Mouse (Mus musculus): ENCODE measurements around the gene Cdc6. TPM values are rescaled to one million over a fixed set of nuclear protein-coding genes. Genes with fewer than 3 reads are reported as not detected.
"Not testable (repeated sequence)": the region's sequence is repeated elsewhere in the genome, so short reads cannot be mapped to it uniquely, and the experiment has no call there.

The Cdc6 gene
- polyA plus RNA-seq, 1 experiment = 0.65 TPM

- peaks cover 53% of the 10 kb centered on the region for H3K4me1 ChIP-seq (ENCODE audit: control insufficient read depth, insufficient read depth, insufficient read length, low read length)
- no peak overlapping the region for H3K27ac ChIP-seq (ENCODE audit: insufficient read depth, low read depth, low read length)
Observed at GRCm38 (mm10) chr11:98930773-98931512, 23.3 kb downstream of the Cdc6 start.

DNA sequence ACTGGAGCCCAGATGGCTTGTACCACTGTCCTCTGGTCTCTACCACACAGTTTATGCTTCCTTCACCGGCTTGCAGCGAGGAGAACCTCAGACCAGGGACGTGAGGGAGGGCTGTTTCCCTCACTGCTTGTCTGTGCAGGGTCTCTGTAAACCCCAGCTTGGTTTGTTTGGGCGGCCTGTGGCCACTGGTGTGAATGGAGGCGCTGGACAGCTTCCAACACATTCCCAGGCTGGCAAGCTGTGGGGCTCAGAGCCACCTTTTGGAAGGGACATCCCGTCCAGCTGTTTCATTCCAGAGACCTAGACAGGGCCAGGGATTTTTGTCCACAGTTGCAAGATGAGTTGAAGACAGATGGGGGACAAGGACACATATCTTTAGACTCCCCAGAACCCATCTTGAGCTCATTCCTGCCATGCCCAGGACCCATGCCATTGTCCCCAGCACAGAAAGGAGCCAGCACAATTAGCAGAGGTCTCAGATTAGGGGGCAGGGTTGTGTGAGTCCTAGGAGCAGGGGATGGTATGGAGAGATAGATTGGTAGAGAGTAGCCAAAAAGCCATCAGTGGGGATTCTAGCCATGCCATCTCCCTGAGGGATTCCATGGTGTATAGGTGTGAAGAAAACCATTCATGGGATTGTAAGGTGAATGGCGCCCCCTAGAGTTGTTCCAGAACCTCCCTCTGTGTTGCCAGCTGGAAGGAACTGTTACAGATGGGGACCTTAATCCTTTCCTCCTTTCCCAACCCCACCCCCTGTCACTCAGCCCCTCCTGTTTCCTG is 24.1 kb downstream of the Cdc6 start:
- Histone ChIP-seq H3K27me3 (ENCODE audit: control insufficient read depth, insufficient read depth, low read length) (no peaks in the 10 kb centered on the region), H3K4me1 (ENCODE audit: control insufficient read depth, insufficient read depth, insufficient read length, low read length) (peaks cover 52% of the 10 kb centered on the region), H3K36me3 (ENCODE audit: control insufficient read depth, insufficient read depth, low read length) (no peaks in the 10 kb centered on the region), H3K27ac (ENCODE audit: insufficient read depth, low read depth, low read length) (no peak overlapping the region), H3K4me3 (ENCODE audit: low read depth, low read length) (no peak overlapping the region)
- 57% methylated on average over 7 of the region's 7 CpGs for WGBS
- TF ChIP-seq POLR2A (IDR thresholded peaks at IDR 0.05; ENCODE audit: low read depth, low read length) (no peak), CTCF (IDR thresholded peaks at IDR 0.05; ENCODE audit: extremely low read depth, insufficient read length, insufficient replicate concordance, low read depth, low read length) (no peak)

More at GRCm38 (mm10) chr11:98930773-98931512, 23.3 kb downstream of the Cdc6 start:
- Histone ChIP-seq H3K36me3 (ENCODE audit: control insufficient read depth, insufficient read depth, low read length) (no peaks in the 10 kb centered on the region), H3K4me3 (ENCODE audit: low read depth, low read length) (no peak overlapping the region), H3K27me3 (ENCODE audit: control insufficient read depth, insufficient read depth, low read length) (no peaks in the 10 kb centered on the region)
- 45% methylated on average over 10 of the region's 10 CpGs for WGBS
- TF ChIP-seq CTCF (IDR thresholded peaks at IDR 0.05; ENCODE audit: extremely low read depth, insufficient read length, insufficient replicate concordance, low read depth, low read length) = no peak
- TF ChIP-seq POLR2A (IDR thresholded peaks at IDR 0.05; ENCODE audit: low read depth, low read length) = no peak

DNA sequence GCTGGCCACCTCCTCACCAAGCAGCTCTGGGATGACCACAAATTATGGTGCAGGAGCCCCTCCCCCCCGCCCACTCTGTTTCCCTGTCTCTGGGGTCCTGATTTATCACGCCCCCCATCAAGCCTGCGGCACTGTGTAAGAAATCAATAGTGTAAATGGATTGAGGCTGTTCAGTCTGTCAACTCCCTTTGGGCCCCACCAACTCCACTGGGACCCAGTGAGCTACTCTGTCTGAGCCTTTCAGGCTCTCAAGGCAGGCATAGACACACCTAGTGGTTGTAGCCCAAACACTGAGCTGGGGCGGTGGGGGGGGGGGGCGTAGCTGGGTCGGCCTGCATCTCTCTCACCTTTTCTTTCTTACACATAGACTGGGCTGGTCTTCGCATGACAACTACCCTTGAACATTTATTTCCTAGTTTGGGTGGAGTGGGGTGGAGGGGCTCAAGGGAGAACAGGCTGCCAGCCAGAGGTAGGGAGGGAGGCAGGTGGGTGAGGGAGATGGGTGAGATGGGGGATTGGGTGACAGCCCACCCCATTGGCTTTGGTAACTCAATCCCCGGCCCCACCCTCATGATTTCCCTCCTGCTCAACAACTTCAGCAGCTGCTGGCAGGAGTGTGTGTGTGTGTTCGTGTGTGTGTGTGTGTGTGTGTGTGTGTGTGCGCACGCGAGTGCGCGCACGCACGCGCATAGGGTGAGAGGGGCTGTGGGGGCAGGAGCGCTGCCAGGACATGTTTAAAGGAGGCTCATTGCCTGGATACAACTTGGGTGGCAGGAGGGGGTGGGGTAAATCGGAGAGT is 24.9 kb downstream of the Cdc6 start:
- no peaks in the 10 kb centered on the region for H3K36me3 ChIP-seq (ENCODE audit: control insufficient read depth, insufficient read depth, low read length)
- H3K27me3 ChIP-seq (ENCODE audit: control insufficient read depth, insufficient read depth, low read length) = no peaks in the 10 kb centered on the region
- 58% methylated on average over 19 of the region's 19 CpGs for WGBS
- H3K4me1 ChIP-seq (ENCODE audit: control insufficient read depth, insufficient read depth, insufficient read length, low read length) = peaks cover 50% of the 10 kb centered on the region
- TF ChIP-seq POLR2A (IDR thresholded peaks at IDR 0.05; ENCODE audit: low read depth, low read length) = no peak
- no peak overlapping the region for H3K27ac ChIP-seq (ENCODE audit: insufficient read depth, low read depth, low read length)
- no peak overlapping the region for H3K4me3 ChIP-seq (ENCODE audit: low read depth, low read length)

DNA sequence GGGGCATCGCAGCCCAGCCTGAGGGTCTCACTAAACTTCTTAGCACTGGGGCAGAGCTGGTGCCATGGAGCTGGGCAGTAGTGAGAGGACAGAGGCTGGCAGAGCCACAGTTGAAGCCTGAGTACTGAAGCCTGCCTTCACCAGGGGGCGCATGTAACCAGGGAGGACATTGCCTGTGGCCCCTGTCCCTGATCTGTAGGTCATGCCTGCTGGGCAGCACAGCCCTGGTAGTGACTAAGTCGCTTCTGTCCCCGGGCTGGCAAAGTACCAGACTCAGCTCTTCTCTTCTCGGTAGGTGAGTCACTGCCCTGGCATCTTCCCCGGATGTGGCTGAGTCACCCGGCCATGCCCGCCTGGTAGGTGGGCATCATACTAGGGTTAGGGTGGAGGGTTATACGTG is 25.6 kb downstream of the Cdc6 start:
- Histone ChIP-seq H3K27me3 (ENCODE audit: control insufficient read depth, insufficient read depth, low read length) (no peaks in the 10 kb centered on the region), H3K36me3 (ENCODE audit: control insufficient read depth, insufficient read depth, low read length) (no peaks in the 10 kb centered on the region), H3K4me3 (ENCODE audit: low read depth, low read length) (no peak overlapping the region), H3K27ac (ENCODE audit: insufficient read depth, low read depth, low read length) (no peak overlapping the region; the same call in 1 of the 2 replicates), H3K4me1 (ENCODE audit: control insufficient read depth, insufficient read depth, insufficient read length, low read length) (peaks cover 46% of the 10 kb centered on the region)
- TF ChIP-seq POLR2A (IDR thresholded peaks at IDR 0.05; ENCODE audit: low read depth, low read length) = no peak
- TF ChIP-seq CTCF (IDR thresholded peaks at IDR 0.05; ENCODE audit: extremely low read depth, insufficient read length, insufficient replicate concordance, low read depth, low read length) = peak; percentile 50; the same call in 1 of the 2 replicates
- 13% methylated on average over 9 of the region's 9 CpGs for WGBS

DNA sequence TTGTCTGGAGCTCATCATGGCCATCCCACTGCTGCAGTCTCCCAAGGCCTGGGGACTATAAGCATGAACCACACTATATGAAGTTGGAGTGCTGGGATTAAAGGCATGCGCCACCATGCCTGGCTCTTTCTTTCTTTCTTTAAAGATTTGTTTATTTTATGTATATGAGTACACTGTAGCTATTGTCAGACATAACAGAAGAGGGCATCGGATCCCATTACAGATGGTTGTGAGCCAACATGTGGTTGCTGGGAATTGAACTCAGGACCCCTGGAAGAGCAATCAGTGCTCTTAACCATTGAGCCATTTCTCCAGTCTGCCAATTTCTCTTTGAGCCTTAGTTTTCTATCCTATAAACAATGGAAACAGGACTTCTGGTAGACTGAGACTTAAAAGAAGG is 26.2 kb downstream of the Cdc6 start:
- not testable (repeated sequence) for H3K4me3 ChIP-seq (ENCODE audit: low read depth, low read length); H3K36me3 ChIP-seq (ENCODE audit: control insufficient read depth, insufficient read depth, low read length); H3K27ac ChIP-seq (ENCODE audit: insufficient read depth, low read depth, low read length); H3K27me3 ChIP-seq (ENCODE audit: control insufficient read depth, insufficient read depth, low read length)
- peaks cover 46% of the 10 kb centered on the region for H3K4me1 ChIP-seq (ENCODE audit: control insufficient read depth, insufficient read depth, insufficient read length, low read length)
- WGBS = 90% methylated on average over 2 of the region's 2 CpGs

DNA sequence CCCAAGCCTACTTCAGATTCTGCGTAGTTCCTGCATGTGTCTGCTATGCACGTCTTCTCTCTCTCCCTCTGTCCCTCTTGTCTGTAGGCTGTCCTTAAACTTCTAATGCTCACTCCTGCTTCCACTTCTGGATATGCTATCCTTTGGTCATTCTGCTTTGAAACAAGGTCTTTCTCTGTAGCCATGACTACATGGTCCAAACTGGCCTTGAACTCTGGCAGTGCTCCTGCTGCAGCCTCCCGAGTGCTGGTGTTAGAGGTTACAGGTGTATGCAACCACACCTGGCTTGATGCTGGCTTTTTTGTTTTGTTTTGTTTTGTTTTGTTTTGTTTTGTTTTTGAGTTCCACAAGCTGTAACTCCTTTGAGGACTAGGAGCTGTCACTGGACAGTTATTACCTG is 26.8 kb downstream of the Cdc6 start:
- Histone ChIP-seq H3K4me3 (ENCODE audit: low read depth, low read length) (no peak overlapping the region), H3K27ac (ENCODE audit: insufficient read depth, low read depth, low read length) (peak overlapping the region; percentile 98; the same call in 1 of the 2 replicates), H3K4me1 (ENCODE audit: control insufficient read depth, insufficient read depth, insufficient read length, low read length) (peaks cover 48% of the 10 kb centered on the region), H3K36me3 (ENCODE audit: control insufficient read depth, insufficient read depth, low read length) (no peaks in the 10 kb centered on the region), H3K27me3 (ENCODE audit: control insufficient read depth, insufficient read depth, low read length) (no peaks in the 10 kb centered on the region)
- 72% methylated on average over 3 of the region's 3 CpGs for WGBS
- TF ChIP-seq CTCF (IDR thresholded peaks at IDR 0.05; ENCODE audit: extremely low read depth, insufficient read length, insufficient replicate concordance, low read depth, low read length) = no peak

DNA sequence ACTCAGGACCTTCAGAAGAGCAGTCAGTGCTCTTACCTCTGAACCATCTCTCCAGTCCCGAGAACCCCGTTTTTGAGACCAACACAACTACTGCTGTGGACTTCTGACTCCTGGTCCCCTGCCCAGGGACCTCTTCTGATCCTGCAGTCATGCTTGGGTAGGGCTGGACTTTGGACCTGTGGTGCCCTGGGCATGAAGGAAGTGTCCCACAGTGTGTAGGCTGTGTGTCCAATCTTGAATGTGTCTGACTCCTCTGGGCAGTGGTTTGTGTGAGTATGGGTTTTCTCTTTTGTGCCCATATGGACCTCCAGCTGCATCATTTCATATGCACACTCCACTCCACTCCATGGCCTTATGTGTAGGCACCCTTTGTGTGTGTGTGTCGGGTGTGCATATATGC is 27.5 kb downstream of the Cdc6 start:
- TF ChIP-seq CTCF (IDR thresholded peaks at IDR 0.05; ENCODE audit: extremely low read depth, insufficient read length, insufficient replicate concordance, low read depth, low read length) = no peak
- no peak for TF ChIP-seq POLR2A (IDR thresholded peaks at IDR 0.05; ENCODE audit: low read depth, low read length)
- Histone ChIP-seq H3K4me3 (ENCODE audit: low read depth, low read length) (no peak overlapping the region), H3K4me1 (ENCODE audit: control insufficient read depth, insufficient read depth, insufficient read length, low read length) (peaks cover 48% of the 10 kb centered on the region), H3K27me3 (ENCODE audit: control insufficient read depth, insufficient read depth, low read length) (no peaks in the 10 kb centered on the region), H3K36me3 (ENCODE audit: control insufficient read depth, insufficient read depth, low read length) (no peaks in the 10 kb centered on the region), H3K27ac (ENCODE audit: insufficient read depth, low read depth, low read length) (peak overlapping the region; percentile 98)
- WGBS = 43% methylated on average over 3 of the region's 3 CpGs

Data from small intestine, adult 2 months (tissue).